Mouse (Mus musculus): ENCODE data around the gene Tmem43. TPM values are rescaled to one million over a fixed set of nuclear protein-coding genes. Genes with fewer than 3 reads are reported as not detected.
A peak's percentile ranks its signal among the peaks of the same experiment; 100 is the strongest.

The Tmem43 gene
- polyA plus RNA-seq, 1 experiment = 27.9 TPM

- H3K4me3 ChIP-seq (replicated peaks; ENCODE audit: control insufficient read depth, low read depth, low read length) = peak overlapping the region; percentile 92
- peak overlapping the region; percentile 32; the same call in 1 of the 2 replicates for H3K27ac ChIP-seq (ENCODE audit: control insufficient read depth, insufficient read depth, low read depth, low read length, poor library complexity)
- H3K4me1 ChIP-seq (ENCODE audit: control insufficient read depth, insufficient read depth, low read length) = no peaks in the 10 kb centered on the region
- WGBS = 56% methylated on average over 9 of the region's 9 CpGs
- TF ChIP-seq CTCF (IDR thresholded peaks at IDR 0.05; ENCODE audit: control insufficient read depth, insufficient read depth, low read length) (no peak), POLR2A (IDR thresholded peaks at IDR 0.05; ENCODE audit: borderline replicate concordance, control insufficient read depth, low read depth, low read length) (no peak)
Observed at GRCm38 (mm10) chr6:91474441-91475190, 1.1 kb downstream of the Tmem43 start.

DNA sequence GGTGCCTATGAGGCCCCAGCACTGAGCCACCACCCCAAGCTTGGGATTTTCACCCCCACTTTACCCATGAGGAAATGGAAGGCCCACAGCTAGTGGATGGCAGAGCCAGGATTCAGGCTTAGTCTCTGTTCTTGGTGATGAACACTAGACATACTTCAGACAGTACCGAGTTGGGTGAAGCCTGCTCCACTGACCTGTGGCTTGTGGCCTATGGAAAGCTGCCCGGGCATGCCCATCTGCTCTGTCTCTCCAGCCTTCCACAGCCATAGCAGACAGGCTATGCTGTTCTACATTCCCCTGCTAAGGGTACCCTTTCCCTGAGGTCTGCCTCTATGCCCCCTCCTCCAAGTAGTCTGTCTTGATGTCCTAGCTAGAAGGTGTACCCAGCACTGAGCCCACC is 3.0 kb downstream of the Tmem43 start:
- WGBS = 70% methylated on average over 2 of the region's 2 CpGs
- H3K27ac ChIP-seq (ENCODE audit: control insufficient read depth, insufficient read depth, low read depth, low read length, poor library complexity) = no peak overlapping the region
- no peak for TF ChIP-seq POLR2A (IDR thresholded peaks at IDR 0.05; ENCODE audit: borderline replicate concordance, control insufficient read depth, low read depth, low read length)
- TF ChIP-seq CTCF (IDR thresholded peaks at IDR 0.05; ENCODE audit: control insufficient read depth, insufficient read depth, low read length) = no peak
- H3K4me1 ChIP-seq (ENCODE audit: control insufficient read depth, insufficient read depth, low read length) = no peaks in the 10 kb centered on the region
- H3K4me3 ChIP-seq (replicated peaks; ENCODE audit: control insufficient read depth, low read depth, low read length) = no peak overlapping the region

GRCm38 (mm10) chr6:91483371-91483770 is 9.9 kb downstream of the Tmem43 start:
- 81% methylated on average over 2 of the region's 2 CpGs for WGBS
- TF ChIP-seq CTCF (IDR thresholded peaks at IDR 0.05; ENCODE audit: control insufficient read depth, insufficient read depth, low read length) = no peak
- TF ChIP-seq POLR2A (IDR thresholded peaks at IDR 0.05; ENCODE audit: borderline replicate concordance, control insufficient read depth, low read depth, low read length) = no peak
- Histone ChIP-seq H3K4me3 (replicated peaks; ENCODE audit: control insufficient read depth, low read depth, low read length) (no peak overlapping the region), H3K4me1 (ENCODE audit: control insufficient read depth, insufficient read depth, low read length) (no peaks in the 10 kb centered on the region), H3K27ac (ENCODE audit: control insufficient read depth, insufficient read depth, low read depth, low read length, poor library complexity) (no peak overlapping the region)

- no peaks in the 10 kb centered on the region; the same call in 1 of the 2 replicates for H3K4me1 ChIP-seq (ENCODE audit: control insufficient read depth, insufficient read depth, low read length)
- TF ChIP-seq POLR2A (IDR thresholded peaks at IDR 0.05; ENCODE audit: borderline replicate concordance, control insufficient read depth, low read depth, low read length) (no peak), CTCF (IDR thresholded peaks at IDR 0.05; ENCODE audit: control insufficient read depth, insufficient read depth, low read length) (no peak)
- 84% methylated on average over 15 of the region's 15 CpGs for WGBS
- no peak overlapping the region for H3K27ac ChIP-seq (ENCODE audit: control insufficient read depth, insufficient read depth, low read depth, low read length, poor library complexity)
- no peak overlapping the region for H3K4me3 ChIP-seq (replicated peaks; ENCODE audit: control insufficient read depth, low read depth, low read length)
Observed at GRCm38 (mm10) chr6:91486736-91487453, 13.4 kb downstream of the Tmem43 start.

GRCm38 (mm10) chr6:91488496-91489212 is 15.2 kb downstream of the Tmem43 start:
- Histone ChIP-seq H3K4me1 (ENCODE audit: control insufficient read depth, insufficient read depth, low read length) (peaks cover 3% of the 10 kb centered on the region; the same call in 1 of the 2 replicates), H3K4me3 (replicated peaks; ENCODE audit: control insufficient read depth, low read depth, low read length) (peak overlapping the region; percentile 25), H3K27ac (ENCODE audit: control insufficient read depth, insufficient read depth, low read depth, low read length, poor library complexity) (peak overlapping the region; percentile 52; the same call in 1 of the 2 replicates)
- 43% methylated on average over 9 of the region's 9 CpGs for WGBS
- TF ChIP-seq CTCF (IDR thresholded peaks at IDR 0.05; ENCODE audit: control insufficient read depth, insufficient read depth, low read length) (no peak), POLR2A (IDR thresholded peaks at IDR 0.05; ENCODE audit: borderline replicate concordance, control insufficient read depth, low read depth, low read length) (no peak)

GRCm38 (mm10) chr6:91489872-91490271 is 16.4 kb downstream of the Tmem43 start:
- H3K4me1 ChIP-seq (ENCODE audit: control insufficient read depth, insufficient read depth, low read length) = peaks cover 5% of the 10 kb centered on the region; the same call in 1 of the 2 replicates
- peak overlapping the region; percentile 41 for H3K4me3 ChIP-seq (replicated peaks; ENCODE audit: control insufficient read depth, low read depth, low read length)
- H3K27ac ChIP-seq (ENCODE audit: control insufficient read depth, insufficient read depth, low read depth, low read length, poor library complexity) = peak overlapping the region; percentile 35
- WGBS = 60% methylated on average over 10 of the region's 10 CpGs
- no peak for TF ChIP-seq POLR2A (IDR thresholded peaks at IDR 0.05; ENCODE audit: borderline replicate concordance, control insufficient read depth, low read depth, low read length)
- TF ChIP-seq CTCF (IDR thresholded peaks at IDR 0.05; ENCODE audit: control insufficient read depth, insufficient read depth, low read length) = no peak

DNA sequence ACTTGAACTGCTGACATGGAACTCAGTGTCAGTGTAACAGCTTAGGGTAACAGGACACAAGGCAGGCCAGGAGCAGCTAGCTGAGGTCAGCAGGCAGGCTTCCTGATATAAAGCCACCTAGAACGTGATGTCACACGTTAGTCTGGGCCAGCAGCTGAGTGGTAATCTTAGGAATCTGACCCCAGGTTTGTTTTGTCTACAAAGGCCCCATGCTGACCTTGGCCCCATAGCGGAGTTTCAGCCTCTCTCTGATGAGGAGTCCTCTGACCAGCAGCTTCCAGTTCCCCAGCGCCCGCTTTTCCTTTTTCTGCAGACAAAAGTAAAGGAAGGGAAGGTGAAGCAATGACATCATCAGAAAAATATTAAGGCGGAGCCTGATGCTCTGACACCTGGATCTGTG is 17.5 kb downstream of the Tmem43 start:
- H3K27ac ChIP-seq (ENCODE audit: control insufficient read depth, insufficient read depth, low read depth, low read length, poor library complexity) = no peak overlapping the region
- TF ChIP-seq POLR2A (IDR thresholded peaks at IDR 0.05; ENCODE audit: borderline replicate concordance, control insufficient read depth, low read depth, low read length) = no peak
- TF ChIP-seq CTCF (IDR thresholded peaks at IDR 0.05; ENCODE audit: control insufficient read depth, insufficient read depth, low read length) = no peak
- 54% methylated on average over 6 of the region's 6 CpGs for WGBS
- no peak overlapping the region for H3K4me3 ChIP-seq (replicated peaks; ENCODE audit: control insufficient read depth, low read depth, low read length)
- peaks cover 5% of the 10 kb centered on the region; the same call in 1 of the 2 replicates for H3K4me1 ChIP-seq (ENCODE audit: control insufficient read depth, insufficient read depth, low read length)

- H3K27ac ChIP-seq (ENCODE audit: control insufficient read depth, insufficient read depth, low read depth, low read length, poor library complexity) = peak overlapping the region; percentile 51
- no peak for TF ChIP-seq CTCF (IDR thresholded peaks at IDR 0.05; ENCODE audit: control insufficient read depth, insufficient read depth, low read length)
- TF ChIP-seq POLR2A (IDR thresholded peaks at IDR 0.05; ENCODE audit: borderline replicate concordance, control insufficient read depth, low read depth, low read length) = peak; percentile 9; the same call in 1 of the 2 replicates
- H3K4me3 ChIP-seq (replicated peaks; ENCODE audit: control insufficient read depth, low read depth, low read length) = peak overlapping the region; percentile 63
- WGBS = 22% methylated on average over 10 of the region's 10 CpGs
- H3K4me1 ChIP-seq (ENCODE audit: control insufficient read depth, insufficient read depth, low read length) = peaks cover 5% of the 10 kb centered on the region; the same call in 1 of the 2 replicates
Observed at GRCm38 (mm10) chr6:91493053-91493452, 19.6 kb downstream of the Tmem43 start.

Data from bone marrow, adult 2 months (tissue).